Comparison of ENCODE assay signal across 14 mouse cellular contexts in the genomic region with DNA sequence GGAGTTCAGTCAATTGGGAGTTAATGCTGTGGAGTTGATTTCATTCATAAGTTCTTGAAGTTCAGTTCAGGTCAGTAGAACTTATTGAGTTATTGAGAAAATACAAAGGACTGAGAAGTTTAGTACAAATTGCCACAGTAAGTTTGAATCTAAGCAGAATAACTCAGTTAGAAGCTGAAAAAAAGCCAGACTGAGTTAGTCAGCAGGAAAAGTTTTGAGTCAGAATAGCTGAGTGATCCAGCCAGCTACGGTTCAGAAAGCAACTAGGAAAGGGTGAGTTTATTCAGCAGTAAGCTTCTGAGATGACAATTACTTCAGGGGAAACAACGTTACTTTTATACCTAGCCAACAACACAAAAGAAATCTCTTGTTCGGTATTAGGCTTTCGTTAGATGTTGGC.
"Had no signal": no experiment of that assay in that cellular context is flagged by ENCODE, and none has a peak within 500 bp of the region (broad histone marks: within the 10 kb centered on the region; RNA-seq: fewer than 3 reads in every experiment).

No protein-coding gene starts in this region.

- H3K4me1 ChIP-seq: liver, embryonic 13.5 days; megakaryocyte, embryonic 14.5 days; midbrain, embryonic 10.5 days; midbrain, embryonic 13.5 days; neural tube, embryonic 13.5 days had no signal

- H3K36me3 ChIP-seq: liver, embryonic 13.5 days; midbrain, embryonic 10.5 days; midbrain, embryonic 13.5 days; neural tube, embryonic 13.5 days had no signal

- H3K27ac ChIP-seq: left cerebral cortex, adult 2 months; liver, embryonic 13.5 days; midbrain, embryonic 10.5 days; midbrain, embryonic 13.5 days; neural tube, embryonic 13.5 days had no signal

- H3K4me3 ChIP-seq: left cerebral cortex, adult 2 months; liver, embryonic 13.5 days; megakaryocyte, embryonic 14.5 days; midbrain, embryonic 10.5 days; midbrain, embryonic 13.5 days; myocyte; neural tube, embryonic 13.5 days had no signal

- DNase-seq: kidney, postnatal 14 days; layer of hippocampus, postnatal 36 days; liver, embryonic 13.5 days; lung, adult 2 months; retina, postnatal 1 day; right cerebral cortex, postnatal 25 days; thymus, adult 18-20 months; thymus, postnatal 36 days had no signal

- H3K27me3 ChIP-seq: liver, embryonic 13.5 days; megakaryocyte, embryonic 14.5 days; midbrain, embryonic 13.5 days; neural tube, embryonic 13.5 days had no signal
